Mouse (Mus musculus): ENCODE measurements around the gene Vps51.

GRCm38 (mm10) chr19:6054296-6054695 lies 22.7 kb downstream of the Vps51 start:
- TF ChIP-seq CTCF (IDR thresholded peaks at IDR 0.05; ENCODE audit: low read depth, low read length), result no peak
- no peak for TF ChIP-seq POLR2A (IDR thresholded peaks at IDR 0.05; ENCODE audit: extremely low read depth, insufficient read depth, low read length)

Data from liver, adult 2 months (tissue).